Mouse (Mus musculus) olfactory bulb, adult 2 months (tissue): ENCODE measurements around the gene Atp8a2.

Experiments used
- CTCF ChIP-seq: fragments of 200-500 bp; IDR thresholded peaks from 2 replicates; pipeline ENCODE4 v1.5.1; 2012; ENCODE audit warnings: low read depth, mild to moderate bottlenecking, low read length, moderate library complexity; ENCODE audit not compliant: insufficient read depth
- POLR2A ChIP-seq: fragments of 200-500 bp; IDR thresholded peaks from 2 replicates; pipeline ENCODE4 v1.6.1; 2012; ENCODE audit warnings: mild to moderate bottlenecking, low read depth, low read length, moderate library complexity; ENCODE audit not compliant: insufficient read depth

GRCm38 (mm10) chr14:60134720-60135119 lies 62.3 kb downstream of the Atp8a2 start:
- TF ChIP-seq CTCF (no peak), POLR2A (no peak)
